Mouse (Mus musculus) kidney, adult 2 months (tissue): ENCODE data around the gene Pet117.
"Not testable (repeated sequence)": the region's sequence is repeated elsewhere in the genome, so short reads cannot be mapped to it uniquely, and the experiment has no call there.

Experiments
- CTCF ChIP-seq: fragments of 200-500 bp; conservative IDR thresholded peaks from 2 replicates; pipeline ENCODE4 v1.5.1; 2011; ENCODE audit warnings: low read depth, mild to moderate bottlenecking, control low read depth, low read length, moderate library complexity, mixed read lengths; ENCODE audit not compliant: insufficient read depth, insufficient read length
- POLR2A ChIP-seq: fragments of 200-500 bp; IDR thresholded peaks from one replicate; pipeline ENCODE4 v1.6.1; 2011; ENCODE audit warnings: low read depth, low read length, control low read depth

DNA sequence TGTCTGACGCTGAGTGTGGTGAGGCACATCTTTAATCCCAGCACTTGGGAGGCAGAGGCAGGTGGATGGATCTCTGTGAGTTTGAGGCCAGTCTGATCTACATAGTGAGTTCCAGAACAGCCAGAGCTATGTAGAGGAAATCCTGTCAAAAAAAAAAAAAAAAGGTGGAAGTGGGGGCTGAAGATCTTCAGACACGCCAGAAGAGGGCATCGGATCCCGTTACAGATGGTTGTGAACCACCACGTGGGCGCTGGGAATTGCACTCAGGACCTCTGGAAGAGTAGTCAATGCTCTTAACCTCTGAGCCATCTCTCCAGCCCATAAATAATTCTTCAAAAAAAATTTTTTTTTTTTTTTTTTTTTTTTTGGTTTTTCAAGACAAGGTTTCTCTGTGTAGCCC, 30.6 kb upstream of the Pet117 start:
- not testable (repeated sequence) for TF ChIP-seq POLR2A, CTCF
